Mouse (Mus musculus) monocyte, adult 2 months (primary cell): Measurements from ENCODE around the gene Fam3c.
"Not testable (repeated sequence)": the region's sequence is repeated elsewhere in the genome, so short reads cannot be mapped to it uniquely, and the experiment has no call there.

Experiments
- DNase-seq, 2 experiments: peaks; one replicate each; pipeline ENCODE4 v3.0.0; 2022; ENCODE audit warnings: low spot score in 2 of 2, low read depth in 1 of 2

Fam3c gene

GRCm38 (mm10) chr6:22293922-22294321, 62.1 kb downstream of the Fam3c start:
- no peak for DNase-seq

GRCm38 (mm10) chr6:22292056-22292455, 64.0 kb downstream of the Fam3c start:
- no peak for DNase-seq

GRCm38 (mm10) chr6:22290790-22291189, 65.3 kb downstream of the Fam3c start:
- no peak for DNase-seq

GRCm38 (mm10) chr6:22289461-22290021, 66.5 kb downstream of the Fam3c start:
- no peak for DNase-seq

GRCm38 (mm10) chr6:22288737-22289460, 67.1 kb downstream of the Fam3c start:
- DNase-seq: no peak

- no peak for DNase-seq
Observed at GRCm38 (mm10) chr6:22288004-22288736, 67.9 kb downstream of the Fam3c start, which contains the start of gene Wnt16. Gene Wnt16, plus strand, starts transcription at chr6:22288227.

GRCm38 (mm10) chr6:22282405-22282804, 73.6 kb downstream of the Fam3c start:
- DNase-seq: no peak

- no peak for DNase-seq
Observed at GRCm38 (mm10) chr6:22280217-22280861, 75.7 kb downstream of the Fam3c start.

GRCm38 (mm10) chr6:22277941-22278340, 78.1 kb downstream of the Fam3c start:
- no peak for DNase-seq

- DNase-seq: no peak
Observed at GRCm38 (mm10) chr6:22269840-22270521, 86.1 kb downstream of the Fam3c start.

GRCm38 (mm10) chr6:22268677-22269076, 87.4 kb downstream of the Fam3c start:
- DNase-seq: no peak

GRCm38 (mm10) chr6:22267807-22268667, 88.0 kb downstream of the Fam3c start:
- no peak for DNase-seq

GRCm38 (mm10) chr6:22266018-22266417, 90.0 kb downstream of the Fam3c start:
- no peak for DNase-seq

- not testable (repeated sequence) for DNase-seq
Observed at GRCm38 (mm10) chr6:22264094-22264493, 91.9 kb downstream of the Fam3c start.

- no peak for DNase-seq
Observed at GRCm38 (mm10) chr6:22262519-22262918, 93.5 kb downstream of the Fam3c start.

- no peak for DNase-seq
Observed at GRCm38 (mm10) chr6:22258784-22259183, 97.3 kb downstream of the Fam3c start.
